Mouse (Mus musculus) retina, postnatal 7 days (tissue): ENCODE results near the gene Sirpa.

ENCODE experiments used
- DNase-seq: peaks from one replicate; pipeline ENCODE4 v3.0.0-alpha.2; 2012; ENCODE audit warnings: low read depth, low spot score

Gene Sirpa

GRCm38 (mm10) chr2:129592459-129593140 lies at the start of gene Sirpa:
Gene Sirpa, plus strand, starts transcription at chr2:129592835.
- DNase-seq = peak; percentile 48

- no peak for DNase-seq
These were observed 48.2 kb upstream of the Sirpa start for GRCm38 (mm10) chr2:129544448-129544847.

GRCm38 (mm10) chr2:129544919-129545318 lies 47.7 kb upstream of the Sirpa start:
- DNase-seq = no peak

GRCm38 (mm10) chr2:129545596-129545995 lies 47.0 kb upstream of the Sirpa start:
- no peak for DNase-seq

GRCm38 (mm10) chr2:129546772-129547171 lies 45.9 kb upstream of the Sirpa start:
- no peak for DNase-seq

- no peak for DNase-seq
These were observed 43.0 kb upstream of the Sirpa start for GRCm38 (mm10) chr2:129549537-129550135.

- DNase-seq = no peak
These were observed 41.9 kb upstream of the Sirpa start for GRCm38 (mm10) chr2:129550781-129551180.

- no peak for DNase-seq
These were observed 36.6 kb upstream of the Sirpa start for GRCm38 (mm10) chr2:129556081-129556480.

- no peak for DNase-seq
These were observed 34.4 kb upstream of the Sirpa start for GRCm38 (mm10) chr2:129558008-129558874.

GRCm38 (mm10) chr2:129558875-129559219 lies 33.8 kb upstream of the Sirpa start:
- DNase-seq = no peak

- no peak for DNase-seq
These were observed 30.8 kb upstream of the Sirpa start for GRCm38 (mm10) chr2:129561796-129562195.

GRCm38 (mm10) chr2:129563944-129564709 lies 28.5 kb upstream of the Sirpa start:
- no peak for DNase-seq

- DNase-seq = no peak
These were observed 23.5 kb upstream of the Sirpa start for GRCm38 (mm10) chr2:129569120-129569519.

GRCm38 (mm10) chr2:129569556-129569955 lies 23.1 kb upstream of the Sirpa start:
- no peak for DNase-seq

GRCm38 (mm10) chr2:129573701-129574273 lies 18.8 kb upstream of the Sirpa start:
- DNase-seq = no peak

GRCm38 (mm10) chr2:129574395-129575046 lies 18.1 kb upstream of the Sirpa start:
- no peak for DNase-seq

- no peak for DNase-seq
These were observed 17.5 kb upstream of the Sirpa start for GRCm38 (mm10) chr2:129575113-129575512.

- no peak for DNase-seq
These were observed 15.8 kb upstream of the Sirpa start for GRCm38 (mm10) chr2:129576611-129577447.

GRCm38 (mm10) chr2:129580656-129581055 lies 12.0 kb upstream of the Sirpa start:
- no peak for DNase-seq

- DNase-seq = no peak
These were observed 10.8 kb upstream of the Sirpa start for GRCm38 (mm10) chr2:129581826-129582225.
